Mouse (Mus musculus) testis, adult 2 months (tissue): ENCODE data around the gene Npas3. TPM values are rescaled to one million over a fixed set of nuclear protein-coding genes. Genes with fewer than 3 reads are reported as not detected.

Experiments used
- H3K27ac ChIP-seq: fragments of 200-500 bp; 2 replicates; pipeline ENCODE4 v1.5.1; 2012; ENCODE audit warnings: low read depth, low read length; ENCODE audit not compliant: control insufficient read depth, insufficient read depth
- H3K27me3 ChIP-seq: fragments of 200-500 bp; 2 replicates; pipeline ENCODE4 v1.6.1; 2012; ENCODE audit warnings: mild to moderate bottlenecking, low read length, moderate library complexity; ENCODE audit not compliant: control insufficient read depth, insufficient read depth
- H3K36me3 ChIP-seq: fragments of 200-500 bp; 2 replicates; pipeline ENCODE4 v1.6.1; 2012; ENCODE audit warnings: mild to moderate bottlenecking, low read length; ENCODE audit not compliant: control insufficient read depth, insufficient read depth
- H3K4me1 ChIP-seq: fragments of 200-500 bp; 2 replicates; pipeline ENCODE4 v1.6.1; 2012; ENCODE audit warnings: low read length; ENCODE audit not compliant: control insufficient read depth, insufficient read depth
- H3K4me3 ChIP-seq: fragments of 200-500 bp; 2 replicates; pipeline ENCODE4 v1.5.1; 2012; ENCODE audit warnings: low read depth, mild to moderate bottlenecking, low read length, moderate library complexity, mixed read lengths; ENCODE audit not compliant: control insufficient read depth
- CTCF ChIP-seq: fragments of 200-500 bp; IDR thresholded peaks from 2 replicates; pipeline ENCODE4 v1.5.1; 2012; ENCODE audit warnings: low read depth, mild to moderate bottlenecking, inconsistent platforms, low read length, moderate library complexity; ENCODE audit not compliant: control insufficient read depth, insufficient read depth, insufficient replicate concordance
- POLR2A ChIP-seq: fragments of 200-500 bp; IDR thresholded peaks from 2 replicates; pipeline ENCODE4 v1.6.1; 2012; ENCODE audit warnings: low read depth, mild to moderate bottlenecking, inconsistent platforms, low read length, moderate library complexity; ENCODE audit not compliant: control insufficient read depth
- polyA plus RNA-seq: library from polyadenylated mRNA; depleted of rRNA; stranded (reverse); fragments of >200 nt; gene quantifications from 2 replicates; pipeline ENCODE4 v1.2.3, GENCODE M21; 2012

Npas3 gene
- polyA plus RNA-seq, 1 experiment: 0.91 TPM

GRCm38 (mm10) chr12:53629483-53630120 is 381.1 kb downstream of the Npas3 start:
- Histone ChIP-seq H3K36me3 (no peaks in the 10 kb centered on the region), H3K27ac (no peak overlapping the region), H3K27me3 (no peaks in the 10 kb centered on the region), H3K4me3 (no peak overlapping the region), H3K4me1 (no peaks in the 10 kb centered on the region)
- TF ChIP-seq CTCF: no peak
- no peak for TF ChIP-seq POLR2A

- no peaks in the 10 kb centered on the region for H3K4me1 ChIP-seq
- no peak overlapping the region for H3K27ac ChIP-seq
- no peaks in the 10 kb centered on the region for H3K27me3 ChIP-seq
- H3K4me3 ChIP-seq: no peak overlapping the region
- TF ChIP-seq CTCF: no peak
- TF ChIP-seq POLR2A: no peak
- H3K36me3 ChIP-seq: no peaks in the 10 kb centered on the region
Observed at GRCm38 (mm10) chr12:53630607-53631006, 382.1 kb downstream of the Npas3 start.

GRCm38 (mm10) chr12:53631315-53632106 is 383.0 kb downstream of the Npas3 start:
- Histone ChIP-seq H3K4me3 (no peak overlapping the region), H3K4me1 (no peaks in the 10 kb centered on the region), H3K27me3 (no peaks in the 10 kb centered on the region), H3K36me3 (no peaks in the 10 kb centered on the region), H3K27ac (no peak overlapping the region)
- TF ChIP-seq CTCF (no peak), POLR2A (no peak)

DNA sequence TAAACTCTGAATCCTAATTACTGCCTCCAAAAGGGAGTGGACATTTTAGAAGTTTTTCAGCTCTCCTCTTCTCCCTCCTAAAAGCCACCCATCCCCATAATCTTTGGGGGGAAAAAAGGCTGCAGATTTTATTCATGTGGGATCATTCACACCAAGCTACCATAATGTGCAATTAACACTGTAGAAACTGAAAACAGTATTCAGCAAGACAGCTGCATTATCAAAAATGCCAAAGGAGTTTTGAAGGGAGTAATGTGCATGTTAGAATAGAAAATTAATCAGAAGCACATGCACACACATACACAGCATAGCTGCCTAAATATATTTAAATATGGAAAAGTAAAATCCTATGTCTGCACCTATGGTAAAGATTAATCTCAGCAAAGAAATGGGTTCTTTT is 390.1 kb downstream of the Npas3 start:
- Histone ChIP-seq H3K27me3 (no peaks in the 10 kb centered on the region), H3K4me3 (no peak overlapping the region), H3K36me3 (no peaks in the 10 kb centered on the region), H3K27ac (no peak overlapping the region), H3K4me1 (no peaks in the 10 kb centered on the region)
- TF ChIP-seq POLR2A (no peak), CTCF (no peak)

DNA sequence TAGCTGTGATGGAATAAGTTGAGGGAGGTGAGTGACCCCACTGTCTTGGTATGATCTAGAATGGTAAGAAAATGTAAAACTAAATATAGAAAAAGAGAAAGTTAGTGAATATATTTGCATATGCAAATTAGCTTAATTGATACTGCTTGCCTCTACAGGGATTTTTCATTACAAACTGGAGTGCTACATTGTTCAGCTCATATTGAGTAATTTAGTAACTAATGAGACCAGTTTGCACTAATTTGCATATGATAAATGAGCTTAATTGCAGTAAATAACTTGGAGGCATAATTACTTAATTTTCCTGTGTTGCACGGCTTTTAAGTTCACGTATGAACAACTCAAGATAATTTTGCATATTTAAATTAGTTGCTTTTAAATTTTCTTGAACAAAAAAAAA is 398.8 kb downstream of the Npas3 start:
- no peak for TF ChIP-seq POLR2A
- no peak for TF ChIP-seq CTCF
- Histone ChIP-seq H3K36me3 (no peaks in the 10 kb centered on the region), H3K4me1 (no peaks in the 10 kb centered on the region), H3K4me3 (no peak overlapping the region), H3K27ac (no peak overlapping the region), H3K27me3 (no peaks in the 10 kb centered on the region)

- Histone ChIP-seq H3K27me3 (no peaks in the 10 kb centered on the region), H3K4me1 (no peaks in the 10 kb centered on the region), H3K36me3 (no peaks in the 10 kb centered on the region), H3K4me3 (no peak overlapping the region), H3K27ac (no peak overlapping the region)
- TF ChIP-seq CTCF: no peak
- no peak for TF ChIP-seq POLR2A
Observed at GRCm38 (mm10) chr12:53656301-53656700, 407.8 kb downstream of the Npas3 start.

- no peaks in the 10 kb centered on the region for H3K27me3 ChIP-seq
- H3K4me3 ChIP-seq: no peak overlapping the region
- H3K4me1 ChIP-seq: no peaks in the 10 kb centered on the region
- H3K36me3 ChIP-seq: no peaks in the 10 kb centered on the region
- TF ChIP-seq CTCF (no peak), POLR2A (no peak)
- no peak overlapping the region for H3K27ac ChIP-seq
Observed at GRCm38 (mm10) chr12:53664084-53664483, 415.6 kb downstream of the Npas3 start.
